Mouse (Mus musculus): ENCODE measurements at regions not wholly inside any gene's neighbourhood (a gene's known extent, or its start where the extent isn't known, plus 50 kb on each side); places are given as distances from the start of the nearest gene placed in this dataset.

DNA sequence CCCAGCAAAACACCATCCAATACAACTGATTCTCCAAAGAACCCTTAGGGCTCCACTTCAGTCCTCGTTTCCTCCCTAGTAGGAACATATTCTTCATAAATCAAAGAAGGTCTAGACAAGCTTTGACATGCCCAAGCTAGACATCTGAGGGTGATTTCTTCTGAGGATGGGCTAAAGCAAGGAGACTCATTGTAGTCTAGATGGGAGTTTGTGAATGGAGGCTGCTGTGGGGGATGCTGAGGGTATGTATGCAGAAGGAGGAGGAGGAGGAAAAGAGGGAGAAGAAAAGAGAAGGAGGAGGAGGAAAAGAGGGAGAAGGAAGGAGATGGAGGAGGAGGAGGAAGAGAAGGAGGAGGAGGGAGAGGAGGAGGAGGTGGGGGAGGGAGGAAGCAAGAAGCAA, 178.9 kb downstream of the Foxo1 start:
- no peak for DNase-seq (ENCODE audit: low spot score in 2 of 2)
- intact Hi-C loops (cut with DNase I): no loop called here

DNA sequence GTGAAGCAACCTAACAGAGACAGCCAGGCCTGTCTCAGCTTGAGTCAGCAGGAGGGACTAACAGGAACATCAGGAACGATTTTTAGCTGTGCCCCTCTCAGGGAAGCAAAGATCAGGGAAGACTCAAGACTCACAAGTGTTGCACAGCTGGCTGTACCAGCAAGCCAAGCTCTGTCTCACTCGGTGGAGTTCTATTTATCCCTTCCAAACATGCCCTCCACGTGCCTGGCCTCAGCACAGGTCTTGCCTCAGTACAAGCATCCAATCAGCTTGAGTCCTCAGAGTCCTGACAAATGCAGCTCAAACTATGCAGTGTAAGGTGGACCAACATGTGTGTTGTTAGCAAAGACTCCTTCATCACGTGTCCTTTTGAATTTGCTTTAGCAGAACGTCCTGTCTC, 178.4 kb downstream of the Foxo1 start:
- DNase-seq (ENCODE audit: low spot score in 2 of 2): no peak
- intact Hi-C loops (cut with DNase I): no loop called here

DNA sequence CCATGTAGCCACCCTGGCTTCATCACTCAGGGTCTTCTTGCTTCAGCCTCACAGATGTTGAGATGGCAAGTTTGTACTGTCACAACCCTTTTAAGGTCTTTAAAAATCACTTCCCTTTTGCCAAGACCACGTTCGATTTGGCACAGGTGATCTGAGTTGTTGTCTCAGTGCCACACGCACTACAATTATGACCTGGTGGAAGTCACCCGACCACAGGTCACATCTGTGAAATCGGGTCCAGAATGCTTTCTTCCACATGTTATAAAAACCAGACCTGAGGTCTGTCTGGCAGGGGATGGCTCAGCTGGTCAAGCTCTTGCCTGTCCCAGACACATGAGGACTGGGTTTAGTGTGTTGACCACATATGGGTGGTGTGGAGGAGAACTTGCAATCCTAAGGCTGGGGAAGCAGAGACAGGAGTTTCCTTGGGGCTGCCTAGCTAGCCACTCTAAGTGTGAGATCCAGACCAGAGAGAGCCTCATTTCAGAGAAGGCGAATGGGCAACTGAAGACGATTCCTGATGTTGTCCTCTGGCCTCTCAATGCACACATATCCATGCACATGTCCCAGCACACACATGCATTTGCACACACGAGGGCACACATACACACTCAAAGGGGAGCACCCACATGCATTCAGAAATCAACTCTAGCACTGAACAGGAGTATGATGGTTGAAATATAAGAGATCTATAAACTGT, 176.4 kb downstream of the Foxo1 start:
- intact Hi-C loops (cut with DNase I): no loop called here
- no peak for DNase-seq (ENCODE audit: low spot score in 2 of 2)

DNA sequence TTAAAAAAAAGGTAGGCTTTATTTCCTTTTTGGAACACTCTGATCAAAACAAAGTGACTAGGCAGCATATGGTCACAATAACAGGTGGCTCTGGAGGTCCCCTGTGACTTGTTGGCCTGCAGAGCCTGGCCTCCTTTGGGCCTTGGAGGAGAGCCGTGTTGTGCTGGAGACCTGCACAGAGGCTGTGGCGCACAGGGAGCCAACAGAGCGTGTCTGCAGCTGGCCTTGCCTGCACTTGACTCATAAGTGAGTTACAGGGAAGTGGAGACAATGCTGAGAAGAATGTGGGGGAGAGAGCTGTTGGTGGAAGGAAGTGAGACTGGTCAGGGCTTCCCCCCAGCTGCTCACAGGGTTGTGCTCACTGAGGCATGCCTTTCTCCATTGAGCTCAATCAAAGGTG, 175.7 kb downstream of the Foxo1 start:
- intact Hi-C loops (cut with DNase I): no loop called here
- DNase-seq (ENCODE audit: low spot score in 2 of 2): peak; percentile 5 to 13

DNA sequence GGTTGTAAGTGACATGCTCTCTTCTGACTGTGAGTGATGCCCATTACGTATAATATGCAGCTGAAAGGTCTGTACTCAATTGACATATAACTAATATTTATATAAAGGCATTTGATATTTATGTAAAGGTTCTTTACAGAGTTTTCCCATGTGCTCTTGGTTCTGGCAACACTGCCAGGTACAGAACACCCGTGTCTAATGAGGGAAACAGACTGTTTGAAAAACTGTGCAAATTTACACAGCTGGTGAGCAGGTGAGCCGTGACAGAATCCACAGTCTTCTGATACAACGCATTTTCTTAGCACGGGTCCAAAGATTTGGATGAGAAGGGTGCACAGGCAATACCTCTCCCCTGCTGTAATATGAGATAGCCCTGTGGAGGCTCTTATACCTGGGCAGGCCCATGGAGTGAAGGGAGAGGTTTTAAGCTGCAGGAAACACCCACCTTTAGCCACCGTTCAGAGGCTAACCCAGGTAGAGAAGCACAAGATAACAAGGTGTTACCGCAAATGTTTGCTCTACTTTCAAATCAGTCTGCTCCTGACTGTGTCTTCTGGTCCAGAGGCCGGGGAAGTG, 161.0 kb downstream of the Foxo1 start:
- intact Hi-C loops (cut with DNase I): no loop called here
- no peak for DNase-seq (ENCODE audit: low spot score in 2 of 2)

DNA sequence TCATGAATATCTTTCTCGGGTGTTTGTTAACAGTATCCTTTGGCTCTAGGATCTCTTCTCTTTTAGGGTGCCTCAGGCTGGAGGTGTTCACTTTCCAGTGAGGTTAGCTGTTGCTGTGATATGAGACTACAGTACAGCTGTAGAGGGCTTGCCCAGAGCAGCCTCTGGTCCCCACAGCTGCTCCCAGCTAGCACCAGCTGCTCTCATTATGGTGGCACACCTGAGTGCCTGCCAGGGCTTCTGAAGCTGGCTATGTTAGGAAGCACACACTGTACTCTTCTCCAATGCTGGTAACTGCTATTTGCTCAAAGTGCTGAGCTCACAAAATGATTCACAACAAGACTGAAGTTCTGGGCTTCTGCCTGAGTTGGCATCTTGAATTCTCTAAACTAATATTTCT, 154.7 kb downstream of the Foxo1 start:
- intact Hi-C loops (cut with DNase I): no loop called here
- DNase-seq (ENCODE audit: low spot score in 2 of 2): no peak

DNA sequence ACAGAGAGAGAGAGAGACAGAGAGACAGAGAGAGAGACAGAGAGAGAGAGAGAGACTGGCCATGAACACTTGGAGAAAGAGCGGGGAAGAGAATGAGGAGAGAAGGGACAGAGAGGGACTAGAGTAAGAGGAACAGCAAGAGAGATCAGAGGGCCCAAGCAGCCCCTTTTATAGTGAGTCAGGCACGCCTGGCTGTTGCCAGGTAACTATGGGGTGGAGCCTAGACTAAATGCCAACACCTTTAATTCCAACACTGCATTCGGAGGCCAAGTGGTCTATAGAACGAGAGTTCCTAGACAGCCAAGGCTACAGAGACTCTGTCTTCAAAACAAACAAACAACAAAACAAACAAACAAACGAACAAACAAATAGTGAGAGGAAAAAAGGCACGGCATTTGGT, 148.1 kb downstream of the Foxo1 start:
- DNase-seq (ENCODE audit: low spot score in 2 of 2): no peak
- intact Hi-C loops (cut with DNase I): no loop called here

DNA sequence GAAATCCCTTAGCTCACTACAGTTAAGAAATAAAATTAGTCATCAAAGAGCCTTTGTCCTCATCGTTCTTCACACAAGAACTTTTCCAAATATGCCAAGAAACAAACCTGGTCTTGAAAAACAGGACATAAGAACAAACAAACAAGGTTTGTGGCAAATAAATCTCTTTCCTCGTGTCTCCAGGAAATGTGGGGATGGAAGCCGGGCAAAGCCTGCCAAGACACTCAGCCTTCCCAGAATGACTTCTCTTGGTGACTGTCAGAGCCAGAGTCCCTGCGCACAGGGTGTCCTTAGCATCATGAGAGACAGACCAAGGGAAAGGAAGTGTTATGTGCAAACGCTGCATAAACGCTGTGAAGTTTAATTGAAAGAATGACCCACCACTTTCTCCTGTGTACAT, 147.2 kb downstream of the Foxo1 start:
- DNase-seq (ENCODE audit: low spot score in 2 of 2): no peak
- intact Hi-C loops (cut with DNase I): no loop called here

DNA sequence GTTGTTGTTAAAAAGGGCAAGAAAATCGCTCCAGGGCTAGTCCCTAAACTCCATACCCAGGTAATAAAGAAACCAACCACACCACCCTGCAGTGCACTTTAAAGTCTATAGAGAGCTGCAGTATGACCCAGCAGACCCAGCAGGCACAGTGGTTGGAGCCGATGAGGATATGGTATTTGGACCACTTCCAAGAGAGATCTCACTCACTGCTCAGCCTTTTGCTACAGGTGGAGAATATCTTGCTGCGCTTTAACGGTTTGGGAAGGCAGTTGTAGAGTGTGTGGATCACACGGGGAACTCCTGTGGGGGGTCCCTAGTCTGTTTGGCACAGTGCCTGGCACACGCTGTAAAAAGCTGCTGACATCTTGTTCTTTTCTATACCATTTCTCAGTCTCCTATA, 145.9 kb downstream of the Foxo1 start:
- intact Hi-C loops (cut with DNase I): no loop called here

DNA sequence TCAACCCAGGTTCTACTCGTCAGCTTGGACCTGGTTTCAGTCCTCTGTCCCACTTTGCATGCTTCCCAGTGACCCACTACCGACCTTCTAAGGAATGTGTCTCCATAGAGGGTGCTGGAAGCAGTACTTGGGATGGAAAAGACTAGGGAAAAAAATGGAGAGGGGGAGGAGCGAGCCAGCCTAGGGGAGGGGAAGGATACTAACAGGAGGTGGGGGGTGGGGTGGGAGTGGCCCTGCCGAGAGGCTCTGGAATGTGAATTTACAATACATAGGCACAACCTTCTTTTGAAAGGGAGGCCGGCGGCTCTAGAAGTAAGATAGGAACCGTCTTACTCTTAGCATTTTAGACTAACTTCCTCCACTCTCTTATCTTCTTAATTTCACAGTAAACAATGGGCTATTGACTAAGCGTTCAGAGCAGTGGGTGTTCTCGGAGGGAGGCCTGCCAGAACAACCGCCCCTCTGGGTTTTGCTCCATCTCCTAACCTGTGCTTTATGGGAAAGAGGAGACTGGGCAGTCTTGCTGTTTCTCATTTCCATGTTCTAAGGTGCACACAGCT, 145.1 kb downstream of the Foxo1 start:
- DNase-seq (ENCODE audit: low spot score in 2 of 2): no peak
- intact Hi-C loops (cut with DNase I): no loop called here

More for the DNA sequence above, 145.9 kb downstream of the Foxo1 start:
- DNase-seq (ENCODE audit: low spot score in 2 of 2): no peak

DNA sequence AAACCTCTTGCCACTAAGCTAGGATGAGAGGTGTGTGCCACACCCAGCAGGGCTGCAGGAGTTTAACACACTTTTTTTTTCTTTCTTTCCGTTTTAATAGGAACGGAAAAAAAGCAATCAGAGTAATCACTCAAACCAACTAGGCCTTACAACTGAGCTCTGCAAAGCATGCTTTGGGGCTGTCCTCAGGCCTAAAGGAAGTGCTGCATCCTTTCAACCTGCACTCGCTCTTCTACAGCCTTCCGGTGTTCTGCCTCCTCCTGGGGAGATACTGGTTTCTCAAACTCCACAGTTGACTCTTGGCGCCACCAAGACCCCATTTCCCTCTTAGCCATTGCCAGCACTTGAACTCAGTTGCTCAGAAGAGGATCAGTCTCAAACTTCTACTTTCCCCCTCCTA, 143.2 kb downstream of the Foxo1 start:
- intact Hi-C loops (cut with DNase I): no loop called here
- DNase-seq (ENCODE audit: low spot score in 2 of 2): no peak

DNA sequence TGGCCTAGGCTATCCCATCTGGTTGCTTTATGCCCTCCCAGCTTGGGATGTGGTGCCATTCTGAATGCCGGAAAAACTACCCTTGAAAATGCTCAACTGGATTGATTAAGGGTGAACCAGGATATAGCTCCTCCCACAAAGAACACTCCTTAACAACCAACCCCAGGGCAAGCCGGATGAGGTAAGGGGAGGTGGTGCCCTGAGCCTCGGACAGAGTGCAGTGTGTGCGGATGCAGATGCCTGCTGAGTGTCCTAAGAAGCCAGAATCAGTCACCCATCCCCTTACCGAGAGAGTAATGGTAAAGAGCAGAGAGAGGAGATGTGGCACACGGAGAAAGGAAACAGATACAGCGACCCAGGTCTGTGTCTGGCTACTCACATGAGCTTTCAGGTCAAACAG, 141.3 kb downstream of the Foxo1 start:
- no peak for DNase-seq (ENCODE audit: low spot score in 2 of 2)
- intact Hi-C loops (cut with DNase I): no loop called here

DNA sequence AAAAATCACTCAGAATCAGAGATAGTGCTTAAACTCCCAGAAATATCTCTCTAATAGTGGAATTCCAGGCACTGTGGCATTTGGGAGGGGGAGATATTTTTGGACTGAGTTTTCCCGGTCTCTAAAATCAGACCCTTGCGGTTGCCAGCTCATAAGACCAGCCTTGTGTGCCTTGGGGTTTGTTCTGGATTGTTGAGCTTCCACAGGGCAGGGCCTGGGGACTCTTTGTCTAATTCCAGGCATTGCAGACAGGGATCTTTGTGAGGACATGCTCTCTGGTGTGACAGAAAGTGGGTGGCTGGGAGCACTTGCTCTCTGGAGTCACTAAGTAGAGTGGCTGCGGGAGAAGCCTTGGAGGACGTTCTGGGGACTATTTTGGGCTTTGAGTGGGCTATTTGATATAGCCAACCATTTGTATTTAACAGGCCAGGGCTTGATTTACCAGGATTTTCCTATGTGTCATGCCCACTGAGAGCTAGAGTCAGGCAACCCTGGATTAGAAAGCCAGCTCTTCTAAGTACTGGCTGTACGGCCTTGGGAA, 138.7 kb downstream of the Foxo1 start:
- intact Hi-C loops (cut with DNase I): no loop called here
- DNase-seq (ENCODE audit: low spot score in 2 of 2): no peak

DNA sequence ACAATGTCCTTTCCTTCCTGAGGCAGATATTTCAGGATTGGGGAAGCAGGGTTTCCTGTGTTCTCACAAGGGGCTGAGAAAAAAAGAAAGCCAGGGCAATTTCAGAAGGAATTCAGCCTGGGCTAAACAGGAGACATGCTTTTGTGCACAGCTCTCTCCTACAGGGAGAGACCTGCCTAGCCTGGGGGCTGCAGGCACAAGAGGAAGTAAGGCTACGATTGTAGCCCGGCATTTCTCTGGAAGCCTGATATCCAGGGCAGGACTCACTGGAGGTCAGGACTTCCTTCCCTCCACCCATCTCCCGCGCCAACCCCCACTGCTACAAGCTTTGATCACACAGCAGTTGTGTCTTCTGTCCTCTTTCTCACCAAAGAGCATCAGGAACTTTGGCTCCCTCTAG, 136.5 kb downstream of the Foxo1 start:
- intact Hi-C loops (cut with DNase I): no loop called here

DNA sequence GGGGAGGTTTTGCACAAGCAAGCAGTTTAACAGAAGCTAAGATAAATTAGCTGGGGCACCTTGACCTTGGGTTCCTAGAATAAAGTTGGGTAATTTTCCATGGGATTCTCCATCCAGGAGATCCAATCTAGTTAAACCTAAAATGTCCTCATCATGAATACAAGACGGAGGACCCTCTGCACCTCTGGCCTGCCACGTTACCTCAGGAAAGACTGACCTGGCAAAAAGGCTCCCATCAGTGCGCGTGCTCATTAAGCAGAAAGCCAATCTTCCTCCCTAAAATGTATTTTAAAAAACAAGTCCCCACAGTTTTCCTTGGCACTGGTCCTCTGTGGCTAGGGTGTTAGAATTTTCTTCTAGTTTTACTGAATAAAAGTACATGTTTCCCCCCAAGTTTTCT, 134.9 kb downstream of the Foxo1 start:
- no peak for DNase-seq (ENCODE audit: low spot score in 2 of 2)
- intact Hi-C loops (cut with DNase I): no loop called here

More for the DNA sequence above, 136.5 kb downstream of the Foxo1 start:
- no peak for DNase-seq (ENCODE audit: low spot score in 2 of 2)
